Mouse (Mus musculus): ENCODE data around the gene Dagla. TPM values are rescaled to one million over a fixed set of nuclear protein-coding genes. Genes with fewer than 3 reads are reported as not detected.
A peak's percentile ranks its signal among the peaks of the same experiment; 100 is the strongest.

The Dagla gene
- polyA plus RNA-seq, 1 experiment from 2014 or later = 6.1 TPM

GRCm38 (mm10) chr19:10272746-10273145 lies 31.9 kb downstream of the Dagla start:
- no peaks in the 10 kb centered on the region for H3K9me3 ChIP-seq
- H3K27me3 ChIP-seq = peaks cover 89% of the 10 kb centered on the region
- WGBS = 22% methylated on average over 11 of the region's 11 CpGs
- H3K4me3 ChIP-seq = no peak overlapping the region
- H3K4me2 ChIP-seq = peak overlapping the region; percentile 39
- peak overlapping the region; percentile 31; the same call in 1 of the 2 replicates for H3K9ac ChIP-seq
- peak overlapping the region; percentile 44 for H3K27ac ChIP-seq
- H3K4me1 ChIP-seq (replicated peaks) = peaks cover 34% of the 10 kb centered on the region
- peak; percentile 50 for ATAC-seq (ENCODE audit: low FRiP score)
- 0 out of 2 replicates have a peak, but pooled peaks cover 6% of the 10 kb centered on the region for H3K36me3 ChIP-seq

- no peak for ATAC-seq (ENCODE audit: low FRiP score)
- no peak overlapping the region for H3K27ac ChIP-seq
- peaks cover 32% of the 10 kb centered on the region for H3K4me1 ChIP-seq (replicated peaks)
- peaks cover 94% of the 10 kb centered on the region for H3K27me3 ChIP-seq
- no peak overlapping the region for H3K4me3 ChIP-seq
- H3K36me3 ChIP-seq = 0 out of 2 replicates have a peak, but pooled peaks cover 6% of the 10 kb centered on the region
- WGBS = 89% methylated on average over 7 of the region's 7 CpGs
- no peaks in the 10 kb centered on the region for H3K9me3 ChIP-seq
- H3K9ac ChIP-seq = no peak overlapping the region
- no peak overlapping the region for H3K4me2 ChIP-seq
Observed at GRCm38 (mm10) chr19:10271592-10271991, 33.1 kb downstream of the Dagla start.

DNA sequence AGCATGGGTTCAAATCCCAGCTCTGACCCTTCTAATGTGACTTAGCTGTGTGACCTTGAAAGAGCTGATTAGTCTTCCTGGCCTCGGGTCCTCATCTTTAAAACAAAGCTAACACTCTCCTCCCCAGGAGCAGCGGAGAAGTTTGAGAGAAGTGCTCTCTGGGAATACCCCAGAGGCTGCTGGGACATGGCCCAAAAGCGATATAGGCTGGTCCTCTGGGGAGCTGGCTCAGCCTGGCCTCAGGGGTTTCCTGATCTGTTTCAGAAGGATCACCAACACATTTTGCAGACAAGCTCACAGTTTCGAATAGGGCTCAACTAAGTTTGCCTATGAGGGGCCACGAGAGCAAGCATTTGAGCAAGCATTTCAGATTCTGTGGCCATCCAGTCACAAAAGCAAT lies 34.3 kb downstream of the Dagla start:
- H3K4me3 ChIP-seq = no peak overlapping the region
- H3K9me3 ChIP-seq = no peaks in the 10 kb centered on the region
- H3K9ac ChIP-seq = no peak overlapping the region
- no peak overlapping the region for H3K27ac ChIP-seq
- H3K4me2 ChIP-seq = no peak overlapping the region
- 0 out of 2 replicates have a peak, but pooled peaks cover 6% of the 10 kb centered on the region for H3K36me3 ChIP-seq
- peaks cover 34% of the 10 kb centered on the region for H3K4me1 ChIP-seq (replicated peaks)
- no peak for ATAC-seq (ENCODE audit: low FRiP score)
- peaks cover 87% of the 10 kb centered on the region for H3K27me3 ChIP-seq
- 82% methylated on average over 5 of the region's 5 CpGs for WGBS

DNA sequence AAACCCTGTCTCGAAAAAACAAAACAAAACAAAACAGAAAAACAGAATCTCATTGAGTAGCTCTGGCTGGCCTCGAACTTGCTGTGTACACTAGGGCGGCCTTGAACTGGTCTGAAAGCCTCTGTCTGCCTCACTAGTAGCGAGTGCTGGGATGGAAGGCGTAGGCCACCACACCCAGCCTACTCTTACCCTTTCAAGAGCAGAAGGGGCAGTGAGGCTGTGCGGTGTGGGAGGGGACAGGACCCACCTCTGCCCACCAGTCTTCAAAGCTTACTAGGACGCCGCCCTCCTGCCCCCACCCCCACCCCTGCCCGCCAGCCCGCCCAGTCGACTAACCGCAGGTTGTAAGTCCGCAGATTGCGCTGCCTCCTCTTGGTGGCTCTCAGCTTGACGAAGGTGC lies 35.8 kb downstream of the Dagla start:
- Histone ChIP-seq H3K4me2 (no peak overlapping the region), H3K4me3 (no peak overlapping the region), H3K9ac (no peak overlapping the region), H3K9me3 (no peaks in the 10 kb centered on the region), H3K27me3 (peaks cover 92% of the 10 kb centered on the region), H3K27ac (no peak overlapping the region), H3K36me3 (0 out of 2 replicates have a peak, but pooled peaks cover 6% of the 10 kb centered on the region), H3K4me1 (replicated peaks) (peaks cover 28% of the 10 kb centered on the region)
- no peak for ATAC-seq (ENCODE audit: low FRiP score)
- 83% methylated on average over 15 of the region's 15 CpGs for WGBS

DNA sequence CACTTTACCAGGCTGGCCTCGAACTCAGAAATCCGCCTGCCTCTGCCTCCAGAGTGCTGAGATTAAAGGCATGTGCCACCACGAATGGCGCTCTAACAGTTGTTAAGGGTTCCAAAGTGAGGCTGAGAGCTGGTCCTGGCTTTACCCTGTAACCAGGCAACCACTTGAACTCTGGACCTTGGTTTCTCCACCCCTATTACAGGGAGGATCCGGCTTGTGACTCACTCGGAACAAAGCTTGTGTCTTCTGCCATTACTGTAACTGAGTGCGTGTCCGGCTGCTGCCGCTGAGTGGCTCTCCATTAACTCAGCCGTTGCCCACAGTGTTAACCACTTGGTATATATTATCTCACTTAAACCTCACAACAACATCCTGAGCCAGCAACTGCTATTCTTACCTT lies 36.7 kb downstream of the Dagla start:
- no peak overlapping the region for H3K27ac ChIP-seq
- peaks cover 92% of the 10 kb centered on the region for H3K27me3 ChIP-seq
- H3K4me1 ChIP-seq (replicated peaks) = peaks cover 21% of the 10 kb centered on the region

GRCm38 (mm10) chr19:10267057-10267456 lies 37.6 kb downstream of the Dagla start:
- H3K36me3 ChIP-seq = peaks cover 17% of the 10 kb centered on the region
- H3K27ac ChIP-seq = no peak overlapping the region
- H3K9me3 ChIP-seq = no peaks in the 10 kb centered on the region
- peak; percentile 44; the same call in 1 of the 2 replicates for ATAC-seq (ENCODE audit: low FRiP score)
- no peak overlapping the region for H3K4me2 ChIP-seq
- peaks cover 14% of the 10 kb centered on the region for H3K4me1 ChIP-seq (replicated peaks)
- 17% methylated on average over 15 of the region's 15 CpGs for WGBS
- no peak overlapping the region for H3K4me3 ChIP-seq
- H3K9ac ChIP-seq = no peak overlapping the region; the same call in 1 of the 2 replicates
- H3K27me3 ChIP-seq = peaks cover 92% of the 10 kb centered on the region

More for the DNA sequence above, 36.7 kb downstream of the Dagla start:
- H3K4me3 ChIP-seq = no peak overlapping the region
- no peaks in the 10 kb centered on the region for H3K9me3 ChIP-seq
- H3K4me2 ChIP-seq = no peak overlapping the region
- no peak overlapping the region for H3K9ac ChIP-seq
- WGBS = 81% methylated on average over 10 of the region's 10 CpGs
- no peak for ATAC-seq (ENCODE audit: low FRiP score)
- peaks cover 8% of the 10 kb centered on the region for H3K36me3 ChIP-seq

DNA sequence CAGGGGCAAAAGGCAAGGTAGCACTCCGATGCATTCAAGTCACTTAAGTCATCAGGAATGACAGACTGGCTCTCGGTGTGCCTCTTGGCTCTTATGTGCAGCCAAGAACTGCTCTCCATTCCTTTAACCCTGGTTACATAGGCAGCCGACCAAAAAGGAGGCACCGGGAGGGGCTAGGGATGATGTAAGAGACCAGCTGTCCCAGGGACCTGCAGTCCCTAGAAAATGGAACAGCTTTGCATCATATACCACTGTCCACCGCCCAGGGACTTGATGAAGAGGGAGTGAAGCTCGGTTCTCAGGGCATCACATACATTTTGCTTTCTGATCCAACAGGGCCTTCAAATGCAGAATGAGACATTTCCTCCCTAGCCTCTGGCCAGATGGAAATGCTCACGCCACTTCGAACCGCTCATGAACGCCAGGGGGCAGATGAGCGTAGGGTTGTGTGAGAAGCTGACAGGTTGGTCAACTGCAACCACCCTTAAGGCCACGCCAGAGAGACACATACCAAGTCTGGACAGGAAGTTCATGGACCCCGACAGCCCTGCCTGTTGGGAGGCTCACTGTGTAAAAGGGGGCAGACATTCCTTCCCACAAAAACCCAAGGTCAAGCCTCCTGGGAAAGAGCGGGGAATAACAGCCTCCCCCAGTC lies 38.4 kb downstream of the Dagla start:
- Histone ChIP-seq H3K9ac (no peak overlapping the region), H3K27ac (peak overlapping the region; percentile 13; the same call in 1 of the 2 replicates), H3K4me2 (no peak overlapping the region), H3K4me3 (no peak overlapping the region), H3K9me3 (no peaks in the 10 kb centered on the region), H3K4me1 (replicated peaks) (peaks cover 14% of the 10 kb centered on the region), H3K36me3 (peaks cover 23% of the 10 kb centered on the region), H3K27me3 (peaks cover 91% of the 10 kb centered on the region)
- ATAC-seq (ENCODE audit: low FRiP score) = no peak
- 22% methylated on average over 14 of the region's 14 CpGs for WGBS

GRCm38 (mm10) chr19:10261369-10261768 lies 43.3 kb downstream of the Dagla start:
- 73% methylated on average over 7 of the region's 7 CpGs for WGBS
- ATAC-seq (ENCODE audit: low FRiP score) = no peak
- no peak overlapping the region for H3K4me2 ChIP-seq
- H3K9me3 ChIP-seq = no peaks in the 10 kb centered on the region
- H3K36me3 ChIP-seq = peaks cover 36% of the 10 kb centered on the region
- H3K4me1 ChIP-seq (replicated peaks) = 0 out of 2 replicates have a peak, but pooled peaks cover 2% of the 10 kb centered on the region
- no peak overlapping the region for H3K9ac ChIP-seq
- H3K27ac ChIP-seq = no peak overlapping the region
- H3K27me3 ChIP-seq = peaks cover 66% of the 10 kb centered on the region
- H3K4me3 ChIP-seq = no peak overlapping the region

DNA sequence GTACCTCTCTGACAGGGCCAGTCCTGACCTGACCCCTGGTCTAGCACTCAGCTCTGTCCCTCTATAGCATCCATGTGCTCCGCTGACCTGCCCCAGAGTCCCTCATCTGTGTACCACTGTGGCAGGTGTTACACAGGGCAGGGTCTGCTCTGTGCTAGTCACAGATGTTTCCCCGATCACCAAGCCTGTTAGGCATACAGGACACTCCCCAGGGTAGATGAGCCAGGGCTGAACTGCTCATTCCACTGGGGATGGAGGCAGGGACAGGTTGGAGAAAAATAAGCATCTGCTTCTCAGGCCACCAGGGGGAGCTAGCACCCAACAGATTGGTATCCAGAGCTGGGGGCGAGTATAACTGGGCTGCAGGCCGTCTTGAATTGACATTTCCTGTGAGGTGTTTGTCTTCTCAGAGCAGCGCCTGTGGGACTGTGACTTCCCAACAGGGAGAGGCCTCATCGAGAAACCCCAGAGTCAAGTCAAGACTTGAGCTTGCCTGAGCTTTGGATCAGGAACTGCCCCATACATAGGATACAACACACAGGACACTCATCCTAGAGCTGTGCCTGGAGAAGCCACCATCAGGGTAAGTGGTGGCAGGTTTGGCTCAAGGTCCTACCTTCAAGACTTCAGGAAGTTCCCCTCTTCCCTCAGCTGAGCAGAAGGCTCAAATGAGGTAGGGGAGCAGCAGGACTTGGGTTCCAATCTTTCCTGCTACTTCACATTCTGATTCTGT lies 46.2 kb downstream of the Dagla start:
- Histone ChIP-seq H3K27ac (no peak overlapping the region), H3K27me3 (peaks cover 46% of the 10 kb centered on the region), H3K4me3 (no peak overlapping the region), H3K9ac (no peak overlapping the region), H3K36me3 (peaks cover 57% of the 10 kb centered on the region), H3K4me2 (no peak overlapping the region), H3K9me3 (no peaks in the 10 kb centered on the region), H3K4me1 (replicated peaks) (no peaks in the 10 kb centered on the region)
- 20% methylated on average over 6 of the region's 6 CpGs for WGBS
- ATAC-seq (ENCODE audit: low FRiP score) = peak; percentile 60

DNA sequence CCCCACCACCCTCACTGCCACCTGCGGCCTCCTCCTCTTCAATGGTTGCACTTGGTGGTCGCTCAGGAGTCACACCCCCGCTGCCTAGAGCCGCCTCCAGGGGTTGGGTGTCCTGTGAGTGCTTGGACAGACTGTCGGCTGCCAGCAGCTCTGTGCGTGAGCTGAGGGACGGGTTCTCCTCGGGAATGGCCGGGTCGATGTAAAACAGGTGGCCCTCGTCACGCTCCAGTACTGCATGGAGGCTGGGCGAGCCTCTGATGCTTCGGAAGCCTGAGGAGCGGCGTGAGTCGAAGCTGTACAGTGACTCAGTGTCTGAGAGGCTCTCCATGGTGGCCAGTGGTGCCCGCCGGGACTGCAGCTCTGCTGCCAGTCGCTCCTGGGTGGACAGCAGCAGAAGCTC lies 56.5 kb downstream of the Dagla start:
- H3K27me3 ChIP-seq = peaks cover 11% of the 10 kb centered on the region; the same call in 1 of the 2 replicates
- peaks cover 34% of the 10 kb centered on the region for H3K36me3 ChIP-seq
- WGBS = 66% methylated on average over 20 of the region's 20 CpGs
- no peak overlapping the region for H3K27ac ChIP-seq
- H3K4me2 ChIP-seq = no peak overlapping the region
- no peaks in the 10 kb centered on the region for H3K9me3 ChIP-seq
- no peak for ATAC-seq (ENCODE audit: low FRiP score)
- H3K4me1 ChIP-seq (replicated peaks) = peaks cover 7% of the 10 kb centered on the region
- no peak overlapping the region for H3K4me3 ChIP-seq
- no peak overlapping the region for H3K9ac ChIP-seq

DNA sequence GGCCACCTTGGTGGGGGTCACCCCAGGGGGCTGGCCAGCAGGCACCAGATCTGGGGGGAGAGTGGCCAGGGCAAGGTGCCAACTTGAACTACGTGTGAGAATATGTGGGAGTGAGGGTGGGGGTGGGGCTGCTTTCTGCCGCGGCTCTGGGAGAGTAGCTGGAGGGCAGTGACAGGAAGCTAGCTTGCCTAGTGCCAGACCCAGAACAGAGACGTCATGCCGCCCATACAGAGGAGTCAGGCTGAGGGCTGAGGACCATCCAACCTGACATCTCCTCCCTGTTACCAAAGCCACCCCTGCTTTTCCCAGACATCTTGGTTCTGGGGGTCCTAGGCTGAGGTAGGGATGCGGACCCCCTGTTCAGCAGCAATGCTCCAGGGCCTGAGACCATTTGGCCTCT lies 57.5 kb downstream of the Dagla start:
- WGBS = 43% methylated on average over 6 of the region's 6 CpGs

GRCm38 (mm10) chr19:10244183-10244582 lies 60.5 kb downstream of the Dagla start:
- H3K4me3 ChIP-seq = no peak overlapping the region
- H3K4me1 ChIP-seq (replicated peaks) = peaks cover 23% of the 10 kb centered on the region
- H3K27me3 ChIP-seq = peaks cover 28% of the 10 kb centered on the region
- H3K9me3 ChIP-seq = no peaks in the 10 kb centered on the region
- no peak for ATAC-seq (ENCODE audit: low FRiP score)
- no peak overlapping the region for H3K4me2 ChIP-seq
- H3K9ac ChIP-seq = no peak overlapping the region
- no peak overlapping the region for H3K27ac ChIP-seq
- peaks cover 12% of the 10 kb centered on the region for H3K36me3 ChIP-seq
- 34% methylated on average over 3 of the region's 3 CpGs for WGBS

More for the DNA sequence above, 57.5 kb downstream of the Dagla start:
- ATAC-seq (ENCODE audit: low FRiP score) = no peak
- H3K4me2 ChIP-seq = no peak overlapping the region
- H3K4me3 ChIP-seq = no peak overlapping the region
- peaks cover 10% of the 10 kb centered on the region; the same call in 1 of the 2 replicates for H3K27me3 ChIP-seq
- H3K27ac ChIP-seq = no peak overlapping the region
- peaks cover 11% of the 10 kb centered on the region for H3K4me1 ChIP-seq (replicated peaks)
- 0 out of 2 replicates have a peak overlapping the region, but pooled peaks have one; percentile 5 for H3K9ac ChIP-seq
- H3K9me3 ChIP-seq = no peaks in the 10 kb centered on the region
- peaks cover 31% of the 10 kb centered on the region for H3K36me3 ChIP-seq

Measured in hindbrain, embryonic 13.5 days (tissue).